Mouse (Mus musculus) CH12.LX (cell line): ENCODE data around the gene Fam229b.

Source experiments
- CTCF ChIP-seq, 2 experiments: IDR thresholded peaks in 1 of 2; conservative IDR thresholded peaks in 1 of 2; 2 replicates each; pipeline ENCODE4 v1.5.1; 2011 to 2012; ENCODE audit warnings: low read depth in 2 of 2, low read length in 2 of 2, improper control_type of control experiment in 1 of 2, inconsistent platforms in 1 of 2, mild to moderate bottlenecking in 1 of 2, moderate library complexity in 1 of 2
- E2F4 ChIP-seq: IDR thresholded peaks from 2 replicates; pipeline ENCODE4 v1.6.1; 2011; ENCODE audit warnings: low read depth, low read length, improper control_type of control experiment; ENCODE audit not compliant: insufficient replicate concordance
- MAFK ChIP-seq: IDR thresholded peaks from 2 replicates; pipeline ENCODE4 v1.6.1; 2011; ENCODE audit warnings: low read length, improper control_type of control experiment; ENCODE audit not compliant: insufficient replicate concordance
- MAX ChIP-seq: IDR thresholded peaks from 2 replicates; pipeline ENCODE4 v1.6.1; 2011; ENCODE audit warnings: low read length, improper control_type of control experiment
- MXI1 ChIP-seq: IDR thresholded peaks from 2 replicates; pipeline ENCODE4 v1.6.1; 2011; ENCODE audit warnings: mild to moderate bottlenecking, low read depth, low read length, improper control_type of control experiment
- POLR2A ChIP-seq: IDR thresholded peaks from 2 replicates; pipeline ENCODE4 v1.6.1; 2011; ENCODE audit warnings: low read depth, mild to moderate bottlenecking, improper control_type of control experiment, low read length
- ZKSCAN1 ChIP-seq: IDR thresholded peaks from 2 replicates; pipeline ENCODE4 v1.6.1; 2012; ENCODE audit warnings: low read depth, inconsistent platforms, low read length, improper control_type of control experiment, borderline replicate concordance

DNA sequence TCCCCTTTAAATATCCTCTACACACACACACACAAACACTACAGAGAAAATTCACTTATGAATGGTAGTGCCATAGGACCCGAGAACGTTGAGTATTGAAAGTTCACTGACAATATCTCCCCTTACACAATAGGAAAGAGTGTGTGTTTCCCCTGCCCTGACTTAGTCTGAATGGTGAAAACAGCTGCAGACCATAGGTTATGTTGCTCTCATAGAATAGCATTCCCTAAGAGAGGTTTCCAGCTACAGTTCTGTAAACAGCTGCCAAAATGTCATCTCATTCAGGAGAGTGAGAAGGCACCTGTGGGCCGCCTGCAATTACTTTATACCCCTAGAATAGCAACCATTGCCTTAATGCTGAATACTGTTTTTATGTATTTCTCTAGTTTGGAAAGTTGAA is 27.3 kb downstream of the Fam229b start:
- TF ChIP-seq MAFK (no peak), MXI1 (no peak), CTCF (conservative IDR thresholded peaks at IDR 0.05 in 1 of 2, IDR thresholded peaks at IDR 0.05 in 1 of 2; ENCODE audit: low read depth in 2 of 2, low read length in 2 of 2) (no peak), POLR2A (no peak), E2F4 (no peak), ZKSCAN1 (no peak), MAX (no peak)
